Mouse (Mus musculus) Patski (cell line): Measurements from ENCODE around the gene Uaca. TPM values are rescaled to one million over a fixed set of nuclear protein-coding genes. Genes with fewer than 3 reads are reported as not detected.

Experiments
- ATAC-seq: fragments of 100-300 bp; one replicate; pipeline ENCODE4 v1.8.0; 2021
- CTCF ChIA-PET: fragments of 350-600 bp; sonication (Branson Sonifier 250); formaldehyde crosslinking; loops from one replicate; lab custom pipeline; 2022; ENCODE audit warnings: inconsistent platforms; lab: Charles Lee
- POLR2A ChIA-PET: fragments of 350-600 bp; sonication (Branson Sonifier 250); formaldehyde crosslinking; loops from one replicate; lab custom pipeline; 2022; ENCODE audit warnings: antibody characterized with exemption, inconsistent platforms; lab: Charles Lee
- DNase-seq: peaks from one replicate; pipeline ENCODE4 v3.0.0-alpha.2; 2011; ENCODE audit warnings: low read depth, low spot score
- H3K27me3 ChIP-seq: fragments of 371-371 bp; one replicate; pipeline ENCODE4 v1.5.1; 2021
- CTCF ChIP-seq: fragments of 100-300 bp; IDR thresholded peaks from one replicate; pipeline ENCODE4 v1.5.1; 2021
- in situ Hi-C: fragments of 300-500 bp; cut with MboI; formaldehyde crosslinking; loops from 3 replicates; pipeline ENCODE4 v1.11.1; 2018; ENCODE audit warnings: low pct_unique_long_range_greater_than_20kb, mixed read lengths
- polyA plus RNA-seq: library from polyadenylated mRNA; unstranded; gene quantifications from one replicate; pipeline ENCODE4 v1.2.3, GENCODE M21; 2021

Uaca gene
- polyA plus RNA-seq, 1 experiment from 2014 or later, result 16.3 TPM

- no peak for TF ChIP-seq CTCF
- ChIA-PET CTCF (interaction anchor here (1.4 kb wide), 1 partner anchor 28 kb away, joined by 3 read pairs; no protein-coding TSS in a partner anchor), POLR2A (no interaction called here)
- no peaks in the 10 kb centered on the region for H3K27me3 ChIP-seq
- DNase-seq, result no peak
- in situ Hi-C loops, result no loop called here
- no peak for ATAC-seq
These were observed 35.7 kb downstream of the Uaca start for GRCm38 (mm10) chr9:60830079-60830478.

GRCm38 (mm10) chr9:60832233-60832632 is 37.9 kb downstream of the Uaca start:
- no peak for ATAC-seq
- DNase-seq, result no peak
- ChIA-PET CTCF (interaction anchor here (2.0 kb wide), 1 partner anchor 10 kb away, joined by 11 read pairs; no protein-coding TSS in a partner anchor), POLR2A (interaction anchor here (0.8 kb wide), 1 partner anchor 15 kb away, joined by 3 read pairs; no protein-coding TSS in a partner anchor)
- no peak for TF ChIP-seq CTCF
- in situ Hi-C loops, result no loop called here
- no peaks in the 10 kb centered on the region for H3K27me3 ChIP-seq

- no peak for TF ChIP-seq CTCF
- POLR2A ChIA-PET, result no interaction called here
- no peaks in the 10 kb centered on the region for H3K27me3 ChIP-seq
- in situ Hi-C loops, result no loop called here
- DNase-seq (no peak), ATAC-seq (no peak)
- CTCF ChIA-PET, result no interaction called here
These were observed 41.8 kb downstream of the Uaca start for GRCm38 (mm10) chr9:60836151-60836550.

DNA sequence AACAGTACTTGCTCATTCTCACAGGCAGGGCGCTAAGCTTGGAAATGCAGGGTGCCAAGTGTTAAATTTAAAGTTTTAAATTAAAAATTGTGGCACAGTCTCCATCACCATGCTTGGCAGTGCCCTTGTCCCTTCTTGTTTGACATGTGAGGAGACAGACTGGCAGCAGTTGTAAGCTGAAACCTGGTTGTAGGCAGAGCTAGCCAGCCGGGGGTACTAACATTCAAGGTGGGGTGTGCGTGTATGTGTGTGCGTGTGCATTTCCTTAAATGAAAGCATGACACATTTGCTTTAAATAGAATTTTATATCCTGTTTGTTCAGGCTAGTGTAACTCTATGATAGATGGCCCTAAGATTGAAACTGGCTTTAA is 42.7 kb downstream of the Uaca start:
- no peak for DNase-seq
- CTCF ChIA-PET, result interaction anchor here (1.0 to 2.0 kb wide), 2 partner anchors 18 to 59 kb away, joined by 3 to 4 read pairs; no protein-coding TSS in a partner anchor
- POLR2A ChIA-PET, result interaction anchor here (0.6 kb wide), 1 partner anchor 94 kb away, joined by 8 read pairs; no protein-coding TSS in a partner anchor

GRCm38 (mm10) chr9:60837449-60838141 is 43.3 kb downstream of the Uaca start:
- ChIA-PET CTCF (interaction anchor here (1.0 to 2.0 kb wide), 2 partner anchors 19 to 59 kb away, joined by 3 to 4 read pairs; no protein-coding TSS in a partner anchor), POLR2A (interaction anchor here (0.5 kb wide), 1 partner anchor 11 kb away, joined by 4 read pairs; no protein-coding TSS in a partner anchor)
- in situ Hi-C loops, result no loop called here
- TF ChIP-seq CTCF, result no peak
- DNase-seq, result peak; percentile 70
- H3K27me3 ChIP-seq, result no peaks in the 10 kb centered on the region
- peak; percentile 63 for ATAC-seq

More for the DNA sequence above, 42.7 kb downstream of the Uaca start:
- peak; percentile 4 for ATAC-seq
- in situ Hi-C loops, result no loop called here
- TF ChIP-seq CTCF, result no peak
- H3K27me3 ChIP-seq, result no peaks in the 10 kb centered on the region

- no peak for DNase-seq
- POLR2A ChIA-PET, result interaction anchor here (0.5 kb wide), 1 partner anchor 10 kb away, joined by 4 read pairs; no protein-coding TSS in a partner anchor
- no peak for TF ChIP-seq CTCF
These were observed 44.1 kb downstream of the Uaca start for GRCm38 (mm10) chr9:60838331-60838872.

GRCm38 (mm10) chr9:60841393-60841792 is 47.1 kb downstream of the Uaca start:
- in situ Hi-C loops, result no loop called here
- no peaks in the 10 kb centered on the region for H3K27me3 ChIP-seq
- no peak for TF ChIP-seq CTCF
- DNase-seq (no peak), ATAC-seq (no peak)
- ChIA-PET POLR2A (no interaction called here), CTCF (no interaction called here)

More at GRCm38 (mm10) chr9:60838331-60838872, 44.1 kb downstream of the Uaca start:
- in situ Hi-C loops, result no loop called here
- ATAC-seq, result no peak
- CTCF ChIA-PET, result interaction anchor here (1.0 to 2.0 kb wide), 2 partner anchors 19 to 60 kb away, joined by 3 to 4 read pairs; no protein-coding TSS in a partner anchor
- H3K27me3 ChIP-seq, result no peaks in the 10 kb centered on the region

DNA sequence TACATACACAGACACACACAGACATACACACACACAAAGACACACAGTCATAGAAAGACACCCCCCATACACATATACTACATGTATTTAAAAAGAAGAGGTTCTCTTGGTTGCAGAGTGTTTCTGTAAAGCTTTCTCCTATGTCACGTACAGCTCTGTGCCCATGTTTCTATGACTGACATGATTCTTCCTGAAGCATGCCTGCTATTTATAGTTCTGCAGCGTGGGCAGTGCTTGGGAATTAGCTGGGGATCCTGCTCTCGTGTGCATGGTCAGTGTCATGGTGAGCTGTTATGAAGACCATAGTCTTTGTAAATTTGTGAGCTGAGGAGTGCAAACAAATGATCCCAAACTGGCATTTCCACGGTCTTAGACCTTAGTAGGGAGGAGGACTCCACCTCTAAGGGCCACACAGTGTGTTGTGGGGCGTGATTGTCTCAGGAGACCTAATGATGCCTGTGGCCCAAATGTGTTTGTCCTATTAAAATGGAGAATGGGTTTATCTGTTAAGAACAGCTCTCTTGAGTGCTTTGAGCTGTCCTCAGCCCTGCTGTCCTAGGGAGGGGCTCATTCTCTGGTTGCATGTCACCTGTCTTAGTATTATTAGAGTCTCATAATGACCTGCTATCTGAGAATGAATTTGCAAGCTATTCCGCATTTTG is 49.2 kb downstream of the Uaca start:
- TF ChIP-seq CTCF, result no peak
- in situ Hi-C loops, result no loop called here
- CTCF ChIA-PET, result no interaction called here

DNA sequence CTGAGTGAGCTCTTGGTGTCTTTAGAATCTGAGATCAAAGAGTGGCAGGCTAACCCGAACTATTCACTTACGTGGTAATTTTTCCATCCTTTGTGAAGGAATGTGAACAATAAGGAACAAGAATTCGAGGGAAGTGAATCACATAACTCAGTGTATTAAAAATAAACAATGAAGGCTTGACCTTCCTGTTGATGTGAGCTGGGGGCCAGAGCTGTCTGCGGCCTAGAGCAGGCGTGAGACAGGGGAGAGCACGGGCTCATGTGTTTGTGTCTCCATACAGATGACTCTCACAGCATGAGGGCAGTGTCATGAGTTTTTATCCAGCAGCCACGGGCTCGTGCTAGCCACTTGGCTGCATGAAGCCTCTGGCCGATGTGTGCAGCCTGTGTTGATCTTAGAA is 54.4 kb downstream of the Uaca start:
- no peaks in the 10 kb centered on the region for H3K27me3 ChIP-seq
- ATAC-seq, result no peak
- ChIA-PET CTCF (interaction anchor here (1.1 to 1.2 kb wide), 2 partner anchors 10 to 14 kb away, joined by 3 to 4 read pairs; no protein-coding TSS in a partner anchor), POLR2A (interaction anchor here (0.8 to 1.6 kb wide), 2 partner anchors 11 to 26 kb away, joined by 4 read pairs; no protein-coding TSS in a partner anchor)
- DNase-seq, result no peak
- TF ChIP-seq CTCF, result no peak
- in situ Hi-C loops, result no loop called here

More for the DNA sequence above, 49.2 kb downstream of the Uaca start:
- DNase-seq, result no peak
- H3K27me3 ChIP-seq, result no peaks in the 10 kb centered on the region
- no peak for ATAC-seq
- POLR2A ChIA-PET, result interaction anchor here (1.0 kb wide), 1 partner anchor 11 kb away, joined by 3 read pairs; no protein-coding TSS in a partner anchor

GRCm38 (mm10) chr9:60849986-60850385 is 55.6 kb downstream of the Uaca start:
- no peak for ATAC-seq
- POLR2A ChIA-PET, result interaction anchor here (1.6 kb wide), 1 partner anchor 27 kb away, joined by 4 read pairs; no protein-coding TSS in a partner anchor
- TF ChIP-seq CTCF, result no peak
- in situ Hi-C loops, result loop anchor here (5.0 to 10.0 kb wide), 2 partner anchors 33 to 605 kb away; no protein-coding TSS in a partner anchor
- no peaks in the 10 kb centered on the region for H3K27me3 ChIP-seq
- no peak for DNase-seq
- CTCF ChIA-PET, result no interaction called here
